Mouse (Mus musculus): ENCODE results near the gene Lpcat3. TPM values are rescaled to one million over a fixed set of nuclear protein-coding genes. Genes with fewer than 3 reads are reported as not detected.

Gene Lpcat3
- 10 to 100 TPM; 72.3 to 77.4 TPM for total RNA-seq (2023)

DNA sequence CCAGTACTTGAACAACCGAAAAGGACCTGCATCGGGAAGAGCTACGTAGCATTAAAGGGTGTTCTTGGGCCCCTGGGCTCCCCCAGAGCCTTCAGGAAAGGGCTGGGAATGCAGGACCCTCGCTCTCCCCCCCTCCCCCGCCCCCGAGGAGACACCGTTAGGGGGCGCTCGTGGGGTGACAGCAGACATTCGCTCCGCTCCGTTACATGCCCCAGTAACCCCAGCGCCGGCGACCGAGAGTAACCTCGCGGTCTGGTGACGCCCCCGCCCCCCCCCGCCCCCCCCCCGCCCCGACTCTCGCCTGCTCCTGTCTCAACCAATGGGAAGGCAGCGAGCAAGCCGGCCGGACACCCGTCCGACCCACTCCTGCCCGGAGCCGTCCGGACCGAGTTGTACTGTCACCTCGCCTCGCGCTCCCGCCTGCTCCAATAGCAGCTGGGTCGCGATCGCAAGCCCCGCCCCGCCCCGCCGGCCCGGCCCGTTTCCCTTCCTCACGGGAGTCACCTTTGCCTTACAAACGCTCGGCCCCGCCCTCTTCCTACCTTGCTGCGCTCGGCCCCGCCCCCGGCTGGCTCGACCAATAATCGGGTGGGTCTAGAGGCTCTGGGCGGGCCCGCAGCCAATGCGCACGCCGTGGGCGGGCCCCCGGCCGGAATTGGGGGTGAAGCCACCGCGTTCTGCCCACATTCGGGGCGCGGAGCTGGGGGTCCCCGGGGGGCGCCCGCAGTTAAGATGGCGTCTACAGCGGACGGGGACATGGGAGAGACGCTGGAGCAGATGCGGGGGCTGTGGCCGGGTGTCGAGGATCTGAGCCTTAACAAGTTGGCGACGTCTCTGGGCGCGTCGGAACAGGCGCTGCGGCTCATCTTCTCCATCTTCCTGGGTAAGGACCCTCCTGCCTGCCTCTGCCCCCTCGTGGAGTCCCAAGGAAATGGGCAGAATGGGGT is at the start of gene Lpcat3:
Gene Lpcat3 (plus strand): TSS at position 551 of the 947 bp plus-strand sequence.

DNA sequence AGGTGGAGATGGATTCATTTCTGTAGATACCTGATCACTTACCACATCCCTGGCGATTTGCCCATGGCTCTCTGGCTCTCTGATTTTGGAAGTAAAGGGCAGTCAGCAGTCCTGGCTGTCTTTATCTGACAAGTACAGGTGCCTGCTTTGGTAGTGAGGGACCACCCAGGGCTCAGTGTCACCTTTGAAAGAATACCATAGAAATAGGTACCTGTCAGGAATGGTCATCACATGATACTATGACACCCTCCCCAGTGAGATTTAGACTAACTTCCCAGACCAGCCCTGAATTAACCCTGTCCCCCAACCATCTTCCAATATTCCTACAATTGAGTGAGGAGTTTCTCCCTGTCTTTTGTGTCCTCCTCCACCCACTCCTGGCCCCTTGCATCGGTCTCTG is 26.8 kb upstream of the Lpcat3 start, which contains the start of gene C1s2:
Gene C1s2 (minus strand): TSS at position 101 of the 400 bp plus-strand sequence.

DNA sequence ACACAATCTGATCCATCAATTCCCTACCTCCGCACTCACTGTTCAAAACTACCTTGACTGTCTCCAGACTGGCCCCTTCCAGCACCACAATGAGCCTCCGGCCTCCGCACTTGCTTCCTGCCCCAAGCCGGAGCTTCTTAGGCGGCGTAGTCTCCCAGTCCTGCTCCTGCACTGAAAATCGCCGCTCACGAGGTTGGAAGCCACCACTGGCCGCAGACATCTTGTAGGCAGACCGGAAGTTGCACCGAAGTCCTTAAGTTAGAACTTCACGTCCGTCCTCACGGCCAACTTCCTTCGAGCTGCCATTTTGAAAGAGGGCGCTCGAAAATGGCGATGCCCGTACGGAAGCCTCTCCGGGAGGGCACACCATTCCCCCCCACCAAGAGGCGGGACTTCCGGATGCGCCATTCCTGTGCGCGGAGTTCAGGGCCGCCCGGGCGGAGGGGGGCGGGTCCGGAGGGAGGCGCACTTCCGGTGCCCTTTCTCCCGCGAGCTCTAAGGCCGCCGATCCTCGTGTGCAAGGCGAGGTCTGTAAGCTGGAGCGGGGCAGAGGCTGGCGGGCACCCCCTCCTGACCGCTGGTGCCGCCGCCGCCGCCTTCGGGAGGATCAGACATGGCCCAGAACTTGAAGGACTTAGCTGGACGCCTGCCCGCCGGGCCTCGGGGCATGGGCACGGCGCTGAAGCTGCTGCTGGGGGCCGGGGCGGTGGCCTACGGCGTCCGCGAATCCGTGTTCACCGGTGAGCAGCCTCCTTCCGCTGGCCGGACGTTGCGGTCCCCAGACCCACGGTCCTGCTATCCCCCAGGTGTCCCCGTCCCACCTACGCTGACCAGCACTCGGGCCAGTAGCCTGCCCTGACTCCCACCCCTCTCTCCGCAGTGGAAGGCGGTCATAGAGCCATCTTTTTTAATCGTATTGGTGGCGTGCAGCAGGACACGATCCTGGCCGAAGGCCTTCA is 49.3 kb downstream of the Lpcat3 start, which contains the start of the genes Emg1 and Phb2:
Gene Emg1 (minus strand): TSS at position 355 of the 959 bp plus-strand sequence.
Gene Phb2 (plus strand): TSS at position 513 of the 959 bp plus-strand sequence.

DNA sequence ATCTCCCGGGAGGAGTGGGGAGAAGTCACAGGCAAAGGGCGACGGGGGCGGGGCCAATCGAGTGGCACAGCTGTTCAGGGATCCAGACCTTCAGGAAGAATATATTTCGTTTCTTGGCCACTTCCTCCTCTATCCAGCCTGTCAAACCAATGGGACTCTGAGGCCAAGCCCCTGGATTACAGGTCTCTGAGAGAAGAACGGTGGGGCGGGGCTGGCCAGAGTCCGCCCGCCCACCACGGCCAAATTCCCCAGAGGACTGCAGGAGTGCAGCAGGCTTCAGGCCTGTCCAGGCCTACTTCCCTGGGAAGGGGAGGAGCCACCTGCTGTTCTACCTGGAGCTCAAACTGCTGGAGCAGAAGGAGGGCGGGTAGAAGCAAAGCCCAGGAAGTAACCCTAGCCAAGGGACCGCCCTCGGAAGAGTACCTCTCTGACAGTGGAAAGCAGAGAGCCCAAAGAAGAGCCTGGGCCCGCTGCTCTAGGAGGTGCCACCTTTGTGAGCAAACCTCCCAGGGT is 75.7 kb downstream of the Lpcat3 start, which contains the start of gene Ptpn6:
Gene Ptpn6 (minus strand): TSS at position 204 of the 513 bp plus-strand sequence.

GRCm38 (mm10) chr6:124740888-124741761 is 78.3 kb downstream of the Lpcat3 start, which contains the start of gene Grcc10:
TSS of gene Grcc10 (minus strand) at chr6:124741374.

Other genes starting within 250 kb of the Lpcat3 start
- gene Pex5, start 248.0 kb upstream of the Lpcat3 start, total RNA-seq (2023) = 10 to 100 TPM; 69.1 to 75.2 TPM
- 10 to 100 TPM; 88.9 to 98.8 TPM for gene Clstn3, start 198.2 kb upstream of the Lpcat3 start, total RNA-seq (2023)
- not detected for gene C1rl, start 169.9 kb upstream of the Lpcat3 start, total RNA-seq (2023)
- not detected for gene C1ra, start 150.6 kb upstream of the Lpcat3 start, total RNA-seq (2023)
- not detected for gene C1s1, start 120.7 kb upstream of the Lpcat3 start, total RNA-seq (2023)
- gene C1rb, start 92.7 kb upstream of the Lpcat3 start, total RNA-seq (2023) = not detected
- gene C1s2, start 26.9 kb upstream of the Lpcat3 start, total RNA-seq (2023) = not detected
- gene Emg1, start 49.2 kb downstream of the Lpcat3 start, total RNA-seq (2023) = 100 to 1,000 TPM; 187 to 191 TPM
- 100 to 1,000 TPM; 161 to 164 TPM for gene Phb2, start 49.3 kb downstream of the Lpcat3 start, total RNA-seq (2023)
- 100 to 1,000 TPM; 173 to 199 TPM for gene Ptpn6, start 75.7 kb downstream of the Lpcat3 start, total RNA-seq (2023)
- 100 to 1,000 TPM; 302 to 314 TPM for gene Grcc10, start 78.3 kb downstream of the Lpcat3 start, total RNA-seq (2023)
- gene Gm45234, start 93.0 kb downstream of the Lpcat3 start, total RNA-seq (2023) = 1 to 10 TPM in 1 of 2 experiments, not detected in 1; 6.9 TPM
- gene Atn1, start 93.5 kb downstream of the Lpcat3 start, total RNA-seq (2023) = 100 to 1,000 TPM; 134 to 156 TPM
- gene Eno2, start 106.6 kb downstream of the Lpcat3 start, total RNA-seq (2023) = 1 to 10 TPM; 3.3 to 3.8 TPM
- 10 to 100 TPM in 1 of 2 experiments, 1 to 10 TPM in 1; 6.7 to 10.5 TPM for gene Lrrc23, start 116.7 kb downstream of the Lpcat3 start, total RNA-seq (2023)
- gene Spsb2, start 145.6 kb downstream of the Lpcat3 start, total RNA-seq (2023) = 1 to 10 TPM; 1.1 to 3.6 TPM
- gene Tpi1, start 151.3 kb downstream of the Lpcat3 start, total RNA-seq (2023) = 10 to 100 TPM; 37.5 to 43.1 TPM
- gene Usp5, start 166.5 kb downstream of the Lpcat3 start, total RNA-seq (2023) = 10 to 100 TPM; 66.7 to 74.2 TPM
- 1 to 10 TPM; 3.1 to 7.1 TPM for gene Cdca3, start 166.5 kb downstream of the Lpcat3 start, total RNA-seq (2023)
- not detected for gene Gnb3, start 177.2 kb downstream of the Lpcat3 start, total RNA-seq (2023)
- gene P3h3, start 194.7 kb downstream of the Lpcat3 start, total RNA-seq (2023) = under 1 TPM; 0.21 to 0.64 TPM
- 1 to 10 TPM; 1.7 to 2.3 TPM for gene Gpr162, start 201.0 kb downstream of the Lpcat3 start, total RNA-seq (2023)
- 100 to 1,000 TPM; 241 to 278 TPM for gene Cd4, start 225.2 kb downstream of the Lpcat3 start, total RNA-seq (2023)
- gene Lag3, start 248.7 kb downstream of the Lpcat3 start, total RNA-seq (2023) = 10 to 100 TPM in 1 of 2 experiments, 1 to 10 TPM in 1; 8.8 to 10.2 TPM

Data from T-cell, adult 66 days (primary cell).